Mouse (Mus musculus): ENCODE results near the gene Lzic.

Lzic gene

GRCm38 (mm10) chr4:149477078-149477477 is 8.0 kb upstream of the Lzic start, which contains the start of gene Tmem274:
Gene Tmem274, plus strand, starts transcription at chr4:149477378.
- DNase-seq (ENCODE audit: extremely low read depth, low read depth) = no peak

- no peak for DNase-seq (ENCODE audit: extremely low read depth, low read depth)
Observed at GRCm38 (mm10) chr4:149484566-149484965, 463 bp upstream of the Lzic start.

GRCm38 (mm10) chr4:149485825-149486206 is 787 bp downstream of the Lzic start:
- peak; percentile 30 for DNase-seq (ENCODE audit: extremely low read depth, low read depth)

GRCm38 (mm10) chr4:149487729-149488128 is 2.7 kb downstream of the Lzic start:
- no peak for DNase-seq (ENCODE audit: extremely low read depth, low read depth)

GRCm38 (mm10) chr4:149489415-149490240 is 4.6 kb downstream of the Lzic start:
- DNase-seq (ENCODE audit: extremely low read depth, low read depth) = no peak

- peak; percentile 2 for DNase-seq (ENCODE audit: extremely low read depth, low read depth)
Observed at GRCm38 (mm10) chr4:149491151-149491550, 6.1 kb downstream of the Lzic start.

- DNase-seq (ENCODE audit: extremely low read depth, low read depth) = no peak
Observed at GRCm38 (mm10) chr4:149496612-149497011, 11.6 kb downstream of the Lzic start.

GRCm38 (mm10) chr4:149498901-149499300 is 13.9 kb downstream of the Lzic start:
- no peak for DNase-seq (ENCODE audit: extremely low read depth, low read depth)

GRCm38 (mm10) chr4:149499790-149500189 is 14.8 kb downstream of the Lzic start:
- no peak for DNase-seq (ENCODE audit: extremely low read depth, low read depth)

- DNase-seq (ENCODE audit: extremely low read depth, low read depth) = no peak
Observed at GRCm38 (mm10) chr4:149504363-149504762, 19.3 kb downstream of the Lzic start.

GRCm38 (mm10) chr4:149504858-149505257 is 19.8 kb downstream of the Lzic start:
- DNase-seq (ENCODE audit: extremely low read depth, low read depth) = no peak

GRCm38 (mm10) chr4:149505261-149505967 is 20.4 kb downstream of the Lzic start:
- DNase-seq (ENCODE audit: extremely low read depth, low read depth) = no peak

- DNase-seq (ENCODE audit: extremely low read depth, low read depth) = no peak
Observed at GRCm38 (mm10) chr4:149506904-149507303, 21.9 kb downstream of the Lzic start.

- no peak for DNase-seq (ENCODE audit: extremely low read depth, low read depth)
Observed at GRCm38 (mm10) chr4:149511221-149511646, 26.2 kb downstream of the Lzic start.

GRCm38 (mm10) chr4:149512072-149512471 is 27.0 kb downstream of the Lzic start:
- no peak for DNase-seq (ENCODE audit: extremely low read depth, low read depth)

GRCm38 (mm10) chr4:149515706-149516105 is 30.7 kb downstream of the Lzic start:
- DNase-seq (ENCODE audit: extremely low read depth, low read depth) = no peak

- DNase-seq (ENCODE audit: extremely low read depth, low read depth) = peak; percentile 93
Observed at GRCm38 (mm10) chr4:149517868-149518340, 32.9 kb downstream of the Lzic start, which contains the start of gene Ctnnbip1. Gene Ctnnbip1, plus strand, starts transcription at chr4:149518236.

- peak; percentile 16 for DNase-seq (ENCODE audit: extremely low read depth, low read depth)
Observed at GRCm38 (mm10) chr4:149518351-149519220, 33.6 kb downstream of the Lzic start.

GRCm38 (mm10) chr4:149521258-149521657 is 36.2 kb downstream of the Lzic start:
- no peak for DNase-seq (ENCODE audit: extremely low read depth, low read depth)

GRCm38 (mm10) chr4:149523961-149524360 is 38.9 kb downstream of the Lzic start:
- no peak for DNase-seq (ENCODE audit: extremely low read depth, low read depth)

GRCm38 (mm10) chr4:149525170-149525569 is 40.1 kb downstream of the Lzic start:
- DNase-seq (ENCODE audit: extremely low read depth, low read depth) = no peak
